Mouse (Mus musculus) thymus, postnatal 4 days (tissue): ENCODE results near the gene Fh1.
A peak's percentile ranks its signal among the peaks of the same experiment; 100 is the strongest.

ENCODE experiments used
- DNase-seq: peaks from one replicate; pipeline ENCODE4 v3.0.0; 2021

Gene Fh1

GRCm38 (mm10) chr1:175619814-175620431, 5.5 kb downstream of the Fh1 start, which contains the start of gene Kmo:
Kmo (plus strand) TSS chr1:175620381.
- DNase-seq: no peak

DNA sequence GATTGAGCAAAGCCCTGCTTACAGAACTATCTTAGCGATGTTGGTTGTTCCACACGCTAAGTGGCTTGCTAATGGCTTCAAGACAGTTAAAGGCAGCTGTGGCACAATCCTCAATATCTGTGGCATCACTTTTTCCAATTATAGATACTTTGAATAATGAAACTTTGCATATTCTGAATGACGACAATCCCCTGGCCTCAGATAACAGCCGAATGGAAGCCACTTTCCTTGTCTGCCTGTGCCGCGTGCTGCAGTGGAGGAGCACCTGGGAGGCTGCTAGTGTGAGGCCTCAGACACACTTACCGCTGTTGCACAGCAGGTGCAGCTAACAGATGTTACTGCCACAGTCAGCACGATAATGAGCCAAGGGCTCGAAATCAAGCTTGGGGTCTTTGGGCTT, 10.4 kb downstream of the Fh1 start:
- DNase-seq: no peak

DNA sequence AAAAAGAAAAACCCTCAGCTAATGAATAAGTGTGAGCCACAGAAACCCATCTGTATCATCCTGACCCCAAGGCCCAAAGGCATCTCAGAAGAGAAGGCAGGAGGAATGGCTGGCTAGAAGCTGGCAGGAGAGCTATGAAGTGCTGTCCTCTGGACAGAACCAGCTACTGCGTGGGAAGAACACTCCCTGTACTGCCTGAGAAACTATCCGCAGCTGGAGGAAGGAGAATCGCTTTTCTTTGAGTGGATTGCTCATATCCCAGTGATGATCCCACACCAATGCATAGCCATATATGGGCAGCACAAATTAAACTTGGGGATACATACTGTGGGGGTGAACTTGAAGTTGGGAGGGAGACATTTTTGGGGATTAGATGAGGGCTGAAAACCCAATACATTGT, 16.7 kb downstream of the Fh1 start:
- DNase-seq: no peak

GRCm38 (mm10) chr1:175607838-175608585, 17.4 kb downstream of the Fh1 start:
- no peak for DNase-seq

DNA sequence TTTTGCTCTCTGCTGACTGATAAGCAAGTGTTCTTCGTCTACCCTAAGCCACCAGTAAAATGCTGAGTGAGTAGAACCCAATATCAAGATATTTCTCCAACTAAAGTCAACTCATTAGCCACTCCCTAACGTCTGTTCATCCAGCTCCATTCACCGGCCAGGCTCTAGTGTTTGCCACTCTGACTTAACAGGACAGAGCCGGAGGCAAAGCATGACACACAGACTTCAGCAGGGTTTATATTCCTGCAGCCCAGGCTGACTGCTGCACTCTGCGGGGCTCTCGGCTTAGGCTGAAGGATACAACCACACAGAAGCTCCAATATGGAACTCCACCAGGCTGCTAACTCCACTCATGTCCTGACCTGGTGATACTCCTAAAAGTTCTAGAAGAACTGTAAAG, 18.1 kb downstream of the Fh1 start:
- no peak for DNase-seq

- DNase-seq: no peak
These were observed 22.0 kb downstream of the Fh1 start for GRCm38 (mm10) chr1:175603390-175603789.

GRCm38 (mm10) chr1:175602231-175602630, 23.2 kb downstream of the Fh1 start:
- peak; percentile 29 for DNase-seq

DNA sequence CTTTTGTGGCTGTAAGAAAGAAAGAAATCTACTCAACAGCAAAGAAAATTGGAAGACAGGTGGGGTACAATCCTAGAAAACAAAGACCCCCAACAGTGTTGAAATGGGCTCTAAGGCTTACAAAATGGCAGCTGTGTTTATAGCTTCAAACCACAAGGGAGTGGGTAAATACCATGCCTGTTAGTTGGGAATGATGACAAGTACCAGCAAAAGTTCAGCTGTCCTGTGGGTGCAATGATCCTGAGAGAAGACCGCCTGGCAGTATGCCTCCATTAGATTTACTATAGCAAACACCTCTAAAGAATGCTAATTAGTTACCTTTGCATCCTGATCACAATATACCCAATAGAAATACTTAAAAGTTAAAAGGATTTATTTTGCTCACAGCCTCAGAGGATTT, 32.6 kb downstream of the Fh1 start:
- no peak for DNase-seq

GRCm38 (mm10) chr1:175586656-175587055, 38.8 kb downstream of the Fh1 start:
- DNase-seq: no peak

GRCm38 (mm10) chr1:175585267-175585666, 40.2 kb downstream of the Fh1 start:
- DNase-seq: no peak

DNA sequence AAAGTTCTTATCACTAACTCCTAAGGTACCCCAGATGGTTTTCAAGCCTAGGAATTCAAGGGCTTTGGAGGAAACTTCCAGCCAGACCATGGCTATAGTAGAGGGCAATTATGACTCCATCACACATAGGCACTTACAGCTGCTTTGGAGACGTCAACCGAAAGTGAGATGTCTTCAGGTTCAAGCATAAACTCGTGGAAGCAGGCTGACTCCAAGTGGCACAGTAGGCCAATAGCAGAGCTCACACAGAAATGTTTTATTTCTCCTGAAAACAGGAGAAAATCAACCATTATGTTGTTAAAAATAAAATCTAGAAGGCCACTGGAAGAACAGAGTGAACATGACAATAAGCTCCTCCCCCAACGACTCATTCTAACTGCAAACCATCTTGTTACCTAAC, 42.6 kb downstream of the Fh1 start:
- no peak for DNase-seq

- no peak for DNase-seq
These were observed 45.1 kb downstream of the Fh1 start for GRCm38 (mm10) chr1:175580346-175580745.

DNA sequence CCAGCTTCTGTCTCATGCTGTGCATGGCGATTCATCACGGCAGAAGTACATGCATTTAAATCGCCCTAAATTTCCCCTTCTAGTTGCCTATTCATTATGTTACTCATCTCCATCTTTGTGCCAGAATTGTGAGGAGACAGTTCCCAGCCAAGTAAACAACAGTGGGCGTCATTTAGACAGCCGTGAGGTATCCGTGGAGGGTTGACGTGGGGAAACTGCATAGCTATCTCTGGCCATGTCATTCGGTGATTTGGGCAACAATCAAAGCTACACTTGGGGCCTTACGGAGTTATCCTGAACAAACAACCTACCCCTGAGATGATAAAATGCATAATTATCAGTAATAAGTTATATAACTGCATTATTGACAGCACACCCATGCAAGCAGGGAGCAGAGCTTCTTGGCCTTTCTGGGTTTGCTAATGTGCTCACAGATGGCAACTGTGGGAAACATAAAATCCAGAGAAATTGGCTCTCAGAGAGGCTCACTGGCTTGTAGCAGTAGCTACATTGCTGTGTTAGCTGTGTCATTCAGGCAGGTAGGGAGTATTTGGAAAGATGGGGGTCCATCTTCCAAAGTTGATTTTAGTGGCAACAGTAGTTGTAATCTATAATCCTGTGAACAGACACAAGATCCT, 45.7 kb downstream of the Fh1 start:
- no peak for DNase-seq

DNA sequence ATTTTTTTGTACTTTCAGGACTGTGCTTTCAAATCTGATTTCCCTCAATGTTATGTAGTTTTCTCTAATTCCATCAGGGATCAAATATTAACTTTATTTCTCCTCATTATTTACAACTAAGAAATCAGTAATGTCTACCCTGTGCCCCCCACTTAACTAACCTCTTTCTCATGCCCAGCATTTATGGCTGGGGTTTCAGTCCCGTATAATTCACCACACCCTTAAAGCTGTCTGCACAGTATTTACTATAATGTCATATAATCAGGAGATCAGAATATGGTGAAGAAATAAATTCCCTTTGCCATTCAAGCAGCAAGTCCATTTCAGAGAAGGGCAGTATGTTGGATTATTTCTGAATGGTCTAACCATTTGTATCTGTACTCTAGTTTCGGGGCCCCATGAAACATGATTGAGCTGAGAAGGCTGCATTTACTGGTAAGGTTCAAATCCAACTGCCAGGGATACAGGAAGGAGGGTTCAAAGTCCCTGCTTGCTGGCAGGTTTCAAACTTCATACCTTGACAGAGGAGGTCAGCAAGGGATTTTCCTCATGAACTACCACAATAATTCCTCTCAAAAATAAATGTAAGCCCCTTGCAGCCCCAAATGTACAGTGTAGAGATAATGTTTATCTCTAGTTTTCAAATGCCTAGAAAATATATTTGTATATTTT, 46.9 kb downstream of the Fh1 start:
- no peak for DNase-seq

- no peak for DNase-seq
These were observed 51.3 kb downstream of the Fh1 start for GRCm38 (mm10) chr1:175574129-175574528.

- no peak for DNase-seq
These were observed 59.8 kb downstream of the Fh1 start for GRCm38 (mm10) chr1:175565579-175566103.

DNA sequence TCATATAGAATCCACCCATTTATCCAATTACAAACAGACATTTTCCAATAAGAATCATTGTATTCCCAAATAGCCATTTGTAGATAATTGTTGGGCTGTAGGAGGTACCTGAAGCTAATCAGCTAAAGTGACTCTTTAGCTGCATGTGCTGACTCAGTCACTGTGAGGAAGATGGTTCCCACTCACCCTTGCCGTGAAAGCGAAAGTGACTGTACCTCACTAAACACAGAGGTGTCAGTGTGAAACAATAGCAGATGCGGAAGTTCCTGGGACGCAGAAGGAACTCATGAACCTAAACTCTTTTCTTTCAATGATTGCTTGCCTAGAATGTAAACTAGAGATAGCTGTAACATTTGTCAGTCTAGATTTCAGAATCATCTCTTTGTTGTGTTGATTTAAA, 61.1 kb downstream of the Fh1 start:
- no peak for DNase-seq

GRCm38 (mm10) chr1:175562379-175562778, 63.1 kb downstream of the Fh1 start:
- DNase-seq: no peak

- no peak for DNase-seq
These were observed 63.6 kb downstream of the Fh1 start for GRCm38 (mm10) chr1:175561806-175562205.

GRCm38 (mm10) chr1:175554641-175555040, 70.8 kb downstream of the Fh1 start:
- no peak for DNase-seq

DNA sequence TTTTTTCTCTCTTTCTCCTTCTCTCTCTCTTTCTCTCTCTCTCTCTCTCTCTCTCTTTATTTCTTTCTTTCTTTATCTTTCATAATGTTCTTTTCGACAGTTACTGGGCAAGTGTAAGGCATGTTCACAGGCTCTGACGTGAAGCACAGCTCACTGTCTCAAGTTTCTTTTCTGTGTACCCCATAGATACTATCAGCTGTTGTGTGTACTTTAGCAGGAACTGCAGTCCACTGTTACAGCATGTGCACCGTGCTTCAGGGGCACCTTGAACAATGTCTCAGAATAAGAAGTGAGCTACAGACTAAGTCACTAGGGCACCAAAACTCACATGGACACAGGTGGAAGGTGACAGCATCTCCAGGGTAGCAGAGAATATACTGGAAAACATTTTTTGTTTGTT, 73.0 kb downstream of the Fh1 start:
- DNase-seq: no peak

- no peak for DNase-seq
These were observed 74.8 kb downstream of the Fh1 start for GRCm38 (mm10) chr1:175550586-175550985.
